Mouse (Mus musculus): ENCODE data around the gene Sprr2h. TPM values are rescaled to one million over a fixed set of nuclear protein-coding genes. Genes with fewer than 3 reads are reported as not detected.

Sprr2h gene
- polyA plus RNA-seq, 1 experiment from 2014 or later, result not detected

DNA sequence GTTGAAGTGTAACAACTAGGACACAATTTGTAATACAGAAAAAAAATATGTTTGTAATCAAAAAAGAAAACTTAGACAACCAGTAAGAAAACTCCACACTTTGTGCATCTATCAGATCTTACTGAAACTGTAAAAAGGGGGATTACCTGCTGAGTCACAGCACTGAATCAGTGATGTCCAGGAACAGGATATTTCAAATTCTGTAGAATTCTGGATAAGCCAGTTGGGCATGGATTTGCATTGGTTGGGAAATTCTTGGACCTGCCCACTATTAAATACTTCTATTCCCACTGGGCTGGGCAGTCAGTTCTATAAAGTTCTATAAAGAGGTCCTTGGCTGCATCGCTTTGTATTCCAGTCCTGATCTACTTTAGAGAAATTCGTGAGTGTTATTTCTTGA lies 32.3 kb downstream of the Sprr2h start, which contains the start of gene Sprr2j-ps:
TSS of gene Sprr2j-ps (plus strand) at position 301 of the 400 bp plus-strand sequence.
- H3K27me3 ChIP-seq (ENCODE audit: control insufficient read depth, insufficient read depth, low read length), result no peaks in the 10 kb centered on the region
- ATAC-seq (ENCODE audit: low FRiP score, low TSS enrichment), result no peak
- no peak within 1 kb of the TSS for H3K9ac ChIP-seq (ENCODE audit: low read depth, low read length)
- H3K4me3 ChIP-seq (ENCODE audit: low read length), result no peak within 1 kb of the TSS
- no peaks in the 10 kb centered on the region for H3K36me3 ChIP-seq (ENCODE audit: control insufficient read depth, insufficient read depth, low read length)
- H3K9me3 ChIP-seq (ENCODE audit: control insufficient read depth, low read length), result no peaks in the 10 kb centered on the region
- 94% methylated on average over 2 of the region's 2 CpGs for WGBS
- no peak within 1 kb of the TSS for H3K4me2 ChIP-seq (replicated peaks; ENCODE audit: low read depth, low read length)
- H3K27ac ChIP-seq (ENCODE audit: low read depth, low read length), result no peak within 1 kb of the TSS
- no peaks in the 10 kb centered on the region for H3K4me1 ChIP-seq (ENCODE audit: control insufficient read depth, insufficient read depth, low read length)

DNA sequence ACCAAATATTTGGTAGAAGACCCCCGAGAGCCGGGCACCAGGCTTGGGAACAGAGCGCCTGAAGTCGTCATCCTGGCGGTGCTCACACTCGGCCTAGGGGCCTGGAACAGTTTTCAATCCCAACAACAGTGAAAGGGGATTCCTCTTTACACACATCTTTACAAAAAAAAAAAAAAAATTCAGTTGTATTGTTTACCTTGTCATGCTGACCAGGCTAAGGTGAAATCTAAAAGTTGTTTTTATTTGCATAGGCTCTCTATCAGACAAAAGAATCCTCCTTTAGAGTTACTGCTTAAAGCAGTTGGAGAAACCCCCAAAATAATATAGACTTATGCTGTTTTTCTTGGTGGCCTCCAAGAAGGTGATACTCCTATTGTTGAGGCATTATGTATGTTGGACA lies 43.8 kb downstream of the Sprr2h start, which contains the start of gene Gm9774:
TSS of gene Gm9774 (minus strand) at position 101 of the 400 bp plus-strand sequence.
- no peak for ATAC-seq (ENCODE audit: low FRiP score, low TSS enrichment)
- Histone ChIP-seq H3K9ac (ENCODE audit: low read depth, low read length) (no peak within 1 kb of the TSS), H3K27ac (ENCODE audit: low read depth, low read length) (no peak within 1 kb of the TSS), H3K9me3 (ENCODE audit: control insufficient read depth, low read length) (no peaks in the 10 kb centered on the region), H3K4me2 (replicated peaks; ENCODE audit: low read depth, low read length) (no peak within 1 kb of the TSS), H3K36me3 (ENCODE audit: control insufficient read depth, insufficient read depth, low read length) (no peaks in the 10 kb centered on the region), H3K4me1 (ENCODE audit: control insufficient read depth, insufficient read depth, low read length) (no peaks in the 10 kb centered on the region), H3K4me3 (ENCODE audit: low read length) (no peak within 1 kb of the TSS), H3K27me3 (ENCODE audit: control insufficient read depth, insufficient read depth, low read length) (no peaks in the 10 kb centered on the region)
- 88% methylated on average over 6 of the region's 6 CpGs for WGBS

DNA sequence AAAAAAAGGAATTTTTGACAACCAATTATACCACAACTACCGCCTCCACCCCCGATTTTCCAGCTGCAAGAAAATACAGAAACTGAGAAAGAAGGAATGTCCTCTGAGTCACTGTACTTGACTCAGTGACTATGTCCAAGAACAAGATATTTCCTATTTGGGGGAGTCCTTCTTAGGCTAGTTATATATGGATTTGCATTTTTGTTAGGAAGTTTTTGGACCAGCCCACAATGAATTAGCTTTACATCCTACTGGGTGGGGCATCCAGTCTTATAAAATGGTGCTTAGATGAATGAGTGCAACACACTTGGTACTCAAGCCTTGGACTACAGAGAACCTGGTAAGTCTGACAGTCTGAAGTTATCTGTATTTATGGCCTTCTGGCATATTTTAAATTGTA lies 46.8 kb downstream of the Sprr2h start, which contains the start of gene Sprr2k:
TSS of gene Sprr2k (plus strand) at position 301 of the 400 bp plus-strand sequence.
- H3K27ac ChIP-seq (ENCODE audit: low read depth, low read length), result no peak within 1 kb of the TSS
- H3K9ac ChIP-seq (ENCODE audit: low read depth, low read length), result no peak within 1 kb of the TSS
- H3K4me3 ChIP-seq (ENCODE audit: low read length), result no peak within 1 kb of the TSS
- 89% methylated on average over 2 of the region's 2 CpGs for WGBS
- no peak within 1 kb of the TSS for H3K4me2 ChIP-seq (replicated peaks; ENCODE audit: low read depth, low read length)
- no peaks in the 10 kb centered on the region for H3K36me3 ChIP-seq (ENCODE audit: control insufficient read depth, insufficient read depth, low read length)
- no peak for ATAC-seq (ENCODE audit: low FRiP score, low TSS enrichment)
- H3K27me3 ChIP-seq (ENCODE audit: control insufficient read depth, insufficient read depth, low read length), result no peaks in the 10 kb centered on the region
- H3K9me3 ChIP-seq (ENCODE audit: control insufficient read depth, low read length), result no peaks in the 10 kb centered on the region
- H3K4me1 ChIP-seq (ENCODE audit: control insufficient read depth, insufficient read depth, low read length), result no peaks in the 10 kb centered on the region

Other genes with a start within 250 kb of the Sprr2h start
- gene Lelp1, start 242.9 kb upstream of the Sprr2h start, polyA plus RNA-seq (2014; fragmentation: Nextera tagmentation; extraction: Ambion mirVana), result not detected in 2 replicates
- not detected in 2 replicates for gene Sprr2a1, start 169.9 kb upstream of the Sprr2h start, polyA plus RNA-seq (2014; fragmentation: Nextera tagmentation; extraction: Ambion mirVana)
- gene Sprr2a2, start 169.8 kb upstream of the Sprr2h start, polyA plus RNA-seq (2014; fragmentation: Nextera tagmentation; extraction: Ambion mirVana), result 0.47 TPM in 1 of 2 replicates, not detected in the other
- gene Sprr2a3, start 100.3 kb upstream of the Sprr2h start, polyA plus RNA-seq (2014; fragmentation: Nextera tagmentation; extraction: Ambion mirVana), result not detected in 2 replicates
- not detected in 2 replicates for gene Sprr2b, start 69.1 kb upstream of the Sprr2h start, polyA plus RNA-seq (2014; fragmentation: Nextera tagmentation; extraction: Ambion mirVana)
- not detected in 2 replicates for gene Sprr2d, start 46.5 kb upstream of the Sprr2h start, polyA plus RNA-seq (2014; fragmentation: Nextera tagmentation; extraction: Ambion mirVana)
- not detected in 2 replicates for gene Sprr2e, start 33.5 kb upstream of the Sprr2h start, polyA plus RNA-seq (2014; fragmentation: Nextera tagmentation; extraction: Ambion mirVana)
- gene Sprr2f, start 20.5 kb upstream of the Sprr2h start, polyA plus RNA-seq (2014; fragmentation: Nextera tagmentation; extraction: Ambion mirVana), result 14.5 and 17.1 TPM in 2 replicates
- gene Sprr2i, start 22.3 kb downstream of the Sprr2h start, polyA plus RNA-seq (2014; fragmentation: Nextera tagmentation; extraction: Ambion mirVana), result not detected in 2 replicates
- gene Sprr2j-ps, start 32.4 kb downstream of the Sprr2h start, polyA plus RNA-seq (2014; fragmentation: Nextera tagmentation; extraction: Ambion mirVana), result not detected in 2 replicates
- gene Gm9774, start 43.7 kb downstream of the Sprr2h start, polyA plus RNA-seq (2014; fragmentation: Nextera tagmentation; extraction: Ambion mirVana), result 6.9 and 7.1 TPM in 2 replicates
- gene Sprr2k, start 46.9 kb downstream of the Sprr2h start, polyA plus RNA-seq (2014; fragmentation: Nextera tagmentation; extraction: Ambion mirVana), result not detected in 2 replicates
- not detected in 2 replicates for gene Sprr1b, start 53.1 kb downstream of the Sprr2h start, polyA plus RNA-seq (2014; fragmentation: Nextera tagmentation; extraction: Ambion mirVana)
- gene Sprr3, start 73.0 kb downstream of the Sprr2h start, polyA plus RNA-seq (2014; fragmentation: Nextera tagmentation; extraction: Ambion mirVana), result not detected in 2 replicates
- 8.1 and 8.4 TPM in 2 replicates for gene Sprr1a, start 100.2 kb downstream of the Sprr2h start, polyA plus RNA-seq (2014; fragmentation: Nextera tagmentation; extraction: Ambion mirVana)
- gene Sprr4, start 114.8 kb downstream of the Sprr2h start, polyA plus RNA-seq (2014; fragmentation: Nextera tagmentation; extraction: Ambion mirVana), result not detected in 2 replicates
- not detected in 2 replicates for gene 2310046K23Rik, start 148.8 kb downstream of the Sprr2h start, polyA plus RNA-seq (2014; fragmentation: Nextera tagmentation; extraction: Ambion mirVana)
- gene Ivl, start 188.1 kb downstream of the Sprr2h start, polyA plus RNA-seq (2014; fragmentation: Nextera tagmentation; extraction: Ambion mirVana), result 0.74 and 0.81 TPM in 2 replicates
- not detected in 2 replicates for gene Smcp, start 203.3 kb downstream of the Sprr2h start, polyA plus RNA-seq (2014; fragmentation: Nextera tagmentation; extraction: Ambion mirVana)
- gene 2210017I01Rik, start 221.8 kb downstream of the Sprr2h start, polyA plus RNA-seq (2014; fragmentation: Nextera tagmentation; extraction: Ambion mirVana), result not detected in 2 replicates
- gene Lce6a, start 236.0 kb downstream of the Sprr2h start, polyA plus RNA-seq (2014; fragmentation: Nextera tagmentation; extraction: Ambion mirVana), result not detected in 2 replicates